ENCODE assay signal across 8 mouse cellular contexts in the genomic region with DNA sequence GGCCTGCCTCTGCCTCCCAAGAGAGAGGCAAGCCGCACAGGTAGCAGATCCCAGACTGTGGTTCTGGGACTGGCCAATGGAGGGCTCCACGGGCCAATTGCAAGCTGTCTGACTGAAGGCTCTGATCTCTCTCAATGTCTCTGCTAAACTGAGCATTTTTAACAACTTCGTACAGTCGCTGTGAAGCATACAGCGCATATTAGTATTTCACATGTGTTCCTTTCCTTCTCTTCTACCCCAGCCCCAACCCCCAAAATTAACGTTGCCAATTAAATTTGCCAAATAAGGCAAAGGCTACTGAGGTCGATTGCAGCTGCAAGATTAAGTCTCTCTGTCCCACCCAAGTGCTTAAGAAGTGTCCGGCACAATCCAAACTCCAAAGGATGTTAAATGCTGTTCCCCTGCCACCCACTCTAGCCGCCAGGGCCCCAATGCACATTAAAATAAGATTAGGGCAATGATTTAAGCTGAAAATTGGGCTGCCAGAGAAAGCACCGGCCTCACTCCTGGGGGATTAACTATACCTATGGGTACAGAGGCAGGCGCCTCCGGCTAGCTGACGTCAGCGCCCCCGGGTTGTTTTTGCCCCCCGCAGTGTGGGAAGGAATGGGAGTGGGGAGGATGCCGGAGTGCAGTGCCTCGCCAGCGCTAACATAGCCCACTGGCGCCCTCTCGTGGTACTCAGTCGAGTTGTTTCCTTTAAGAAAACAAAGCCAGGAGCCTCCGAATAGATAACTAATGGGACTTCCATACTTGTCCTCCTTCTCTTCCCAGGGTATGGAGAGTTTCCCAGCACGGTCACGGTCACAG.
DNase-seq lines count a peak whose midpoint lies in the region; ATAC-seq lines count a peak whose summit lies in the region.

No protein-coding gene starts in this region.

- ATAC-seq in hindbrain, embryonic 14.5 days (ENCODE audit: low FRiP score) = peak; percentile 89

- peak overlapping the region; percentile 53 for H3K9ac ChIP-seq in hindbrain, embryonic 14.5 days

- H3K4me2 ChIP-seq in hindbrain, embryonic 14.5 days (replicated peaks) = peak overlapping the region; percentile 58

- DNase-seq in MN1 (ENCODE audit: low spot score) = peak; percentile 47
- DNase-seq in cerebellum, adult 9-11 months = peak; percentile 78
- DNase-seq in frontal cortex, postnatal 25 days (ENCODE audit: low spot score in 2 of 2) = peak; percentile 81 to 82
- DNase-seq in hindbrain, embryonic 14.5 days (ENCODE audit: low spot score) = peak; percentile 93
- peak; percentile 81 to 93 for DNase-seq in layer of hippocampus, postnatal 25 days (ENCODE audit: extremely low spot score in 1 of 2, low spot score in 1 of 2)
- DNase-seq in lung, postnatal 14 days = peak; percentile 82
- DNase-seq in retina, postnatal 1 day = peak; percentile 91
- peak; percentile 47 to 63 for DNase-seq in urinary bladder, adult 18-20 months (ENCODE audit: low spot score in 2 of 2)

- H3K4me3 ChIP-seq in hindbrain, embryonic 14.5 days (replicated peaks; ENCODE audit: low read length) = peak overlapping the region; percentile 30

- 17% methylated on average over 25 of the region's 25 CpGs for WGBS in hindbrain, embryonic 14.5 days

- H3K9me3 ChIP-seq in hindbrain, embryonic 14.5 days (ENCODE audit: control insufficient read depth, low read length) = no peaks in the 10 kb centered on the region

- no peaks in the 10 kb centered on the region for H3K27me3 ChIP-seq in hindbrain, embryonic 14.5 days (ENCODE audit: control insufficient read depth, insufficient read depth, low read length)

- 0 out of 2 replicates have a peak, but pooled peaks cover 8% of the 10 kb centered on the region for H3K4me1 ChIP-seq in hindbrain, embryonic 14.5 days (replicated peaks; ENCODE audit: control insufficient read depth, insufficient read depth, low read length)

- H3K27ac ChIP-seq in hindbrain, embryonic 14.5 days = peak overlapping the region; percentile 55

- no peaks in the 10 kb centered on the region for H3K36me3 ChIP-seq in hindbrain, embryonic 14.5 days (replicated peaks; ENCODE audit: control insufficient read depth, insufficient read depth)

Comparison
In these comparisons a context has a peak if more than half of its experiments do, and no peak if none do; other contexts are left out.
1. Peak in every context shown above with its lines: DNase-seq, ATAC-seq, H3K4me3 ChIP-seq and H3K27ac ChIP-seq.